Mouse (Mus musculus): ENCODE measurements at regions not wholly inside any gene's neighbourhood (a gene's known extent, or its start where the extent isn't known, plus 50 kb on each side); places are given as distances from the start of the nearest gene placed in this dataset.

DNA sequence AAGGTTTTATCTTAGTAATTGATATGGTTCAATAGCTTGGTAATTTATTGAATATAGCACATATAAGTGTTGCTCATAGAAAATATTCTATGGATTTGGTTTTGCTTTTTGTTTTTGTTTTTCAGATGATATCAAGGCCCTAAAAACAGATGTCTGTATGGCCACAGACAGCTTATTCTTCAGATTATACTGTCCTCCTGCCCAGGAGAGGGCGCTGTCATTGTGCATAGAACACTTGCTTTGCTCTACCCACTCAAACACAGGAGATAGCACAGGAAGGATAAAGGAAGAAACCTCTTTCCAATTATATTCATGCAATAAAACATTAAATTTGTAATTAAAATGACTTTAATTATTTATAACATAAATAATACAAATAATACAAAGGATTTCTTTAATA is 115.4 kb upstream of the Ndst3 start:
- DNase-seq: no peak
- WGBS: 98% methylated on average over 1 of the region's 1 CpGs
- no peak overlapping the region for H3K4me2 ChIP-seq (ENCODE audit: low read length)
- H3K27me3 ChIP-seq (ENCODE audit: control insufficient read depth, insufficient read depth, low read length): no peaks in the 10 kb centered on the region
- H3K27ac ChIP-seq (replicated peaks; ENCODE audit: low read depth, low read length): no peak overlapping the region
- ATAC-seq (ENCODE audit: low FRiP score, low TSS enrichment): no peak
- H3K36me3 ChIP-seq (ENCODE audit: control insufficient read depth, insufficient read depth, low read length): no peaks in the 10 kb centered on the region
- H3K9ac ChIP-seq (replicated peaks; ENCODE audit: low read length): no peak overlapping the region
- H3K9me3 ChIP-seq (ENCODE audit: control insufficient read depth, low read length): no peaks in the 10 kb centered on the region
- H3K4me1 ChIP-seq (ENCODE audit: control insufficient read depth, insufficient read depth, low read length): peaks cover 10% of the 10 kb centered on the region
- no peak overlapping the region for H3K4me3 ChIP-seq (replicated peaks; ENCODE audit: low read depth, low read length)

- DNase-seq (no peak), ATAC-seq (ENCODE audit: low FRiP score, low TSS enrichment) (no peak)
- no peaks in the 10 kb centered on the region for H3K36me3 ChIP-seq (ENCODE audit: control insufficient read depth, insufficient read depth, low read length)
- no peak overlapping the region for H3K4me3 ChIP-seq (replicated peaks; ENCODE audit: low read depth, low read length)
- H3K9me3 ChIP-seq (ENCODE audit: control insufficient read depth, low read length): no peaks in the 10 kb centered on the region
- H3K9ac ChIP-seq (replicated peaks; ENCODE audit: low read length): no peak overlapping the region
- H3K27me3 ChIP-seq (ENCODE audit: control insufficient read depth, insufficient read depth, low read length): no peaks in the 10 kb centered on the region
- peaks cover 10% of the 10 kb centered on the region for H3K4me1 ChIP-seq (ENCODE audit: control insufficient read depth, insufficient read depth, low read length)
- no peak overlapping the region for H3K4me2 ChIP-seq (ENCODE audit: low read length)
- WGBS: 89% methylated on average over 1 of the region's 1 CpGs
- no peak overlapping the region for H3K27ac ChIP-seq (replicated peaks; ENCODE audit: low read depth, low read length)
Observed at GRCm38 (mm10) chr3:123806546-123806945, 115.9 kb upstream of the Ndst3 start.

- Histone ChIP-seq H3K36me3 (ENCODE audit: control insufficient read depth, insufficient read depth, low read length) (no peaks in the 10 kb centered on the region), H3K27me3 (ENCODE audit: control insufficient read depth, insufficient read depth, low read length) (no peaks in the 10 kb centered on the region), H3K27ac (replicated peaks; ENCODE audit: low read depth, low read length) (peak overlapping the region; percentile 33; the same call in 1 of the 2 replicates), H3K9ac (replicated peaks; ENCODE audit: low read length) (no peak overlapping the region), H3K4me1 (ENCODE audit: control insufficient read depth, insufficient read depth, low read length) (peaks cover 10% of the 10 kb centered on the region), H3K4me3 (replicated peaks; ENCODE audit: low read depth, low read length) (no peak overlapping the region), H3K4me2 (ENCODE audit: low read length) (no peak overlapping the region), H3K9me3 (ENCODE audit: control insufficient read depth, low read length) (no peaks in the 10 kb centered on the region)
- 18% methylated on average over 10 of the region's 10 CpGs for WGBS
- peak; percentile 52 for DNase-seq
- peak; percentile 66; the same call in 1 of the 2 replicates for ATAC-seq (ENCODE audit: low FRiP score, low TSS enrichment)
Observed at GRCm38 (mm10) chr3:123810018-123810942, 119.6 kb upstream of the Ndst3 start.

DNA sequence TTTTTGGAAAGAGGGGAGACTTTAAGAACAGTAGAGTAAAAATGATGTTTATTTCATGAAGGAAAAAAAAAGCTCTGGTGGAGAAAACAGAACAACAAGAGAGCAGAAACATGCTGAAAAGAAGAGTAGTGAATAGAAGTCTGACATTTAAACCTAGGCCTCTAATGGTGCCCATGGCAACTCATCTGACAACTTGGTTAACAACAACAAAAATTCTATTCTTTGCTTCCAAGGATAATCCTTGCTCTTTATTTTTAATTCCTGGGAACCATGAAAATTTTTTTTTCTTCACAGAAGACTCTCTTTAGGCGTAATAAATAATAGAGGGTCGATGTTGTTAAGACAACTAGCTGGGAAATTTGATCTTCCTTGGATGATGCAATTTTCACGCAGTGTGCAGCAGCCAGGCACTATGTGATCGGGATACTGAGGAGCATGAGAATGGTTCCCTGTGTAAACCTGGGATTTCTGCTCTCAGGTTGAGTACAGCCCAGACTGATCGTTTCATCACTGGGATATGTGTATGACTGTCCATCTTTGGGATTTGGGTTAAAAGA is 120.4 kb upstream of the Ndst3 start:
- peak; percentile 80 for ATAC-seq (ENCODE audit: low FRiP score, low TSS enrichment)
- Histone ChIP-seq H3K27me3 (ENCODE audit: control insufficient read depth, insufficient read depth, low read length) (no peaks in the 10 kb centered on the region), H3K27ac (replicated peaks; ENCODE audit: low read depth, low read length) (peak overlapping the region; percentile 52; the same call in 1 of the 2 replicates), H3K36me3 (ENCODE audit: control insufficient read depth, insufficient read depth, low read length) (no peaks in the 10 kb centered on the region), H3K4me3 (replicated peaks; ENCODE audit: low read depth, low read length) (no peak overlapping the region), H3K9me3 (ENCODE audit: control insufficient read depth, low read length) (no peaks in the 10 kb centered on the region), H3K4me2 (ENCODE audit: low read length) (no peak overlapping the region), H3K4me1 (ENCODE audit: control insufficient read depth, insufficient read depth, low read length) (peaks cover 10% of the 10 kb centered on the region), H3K9ac (replicated peaks; ENCODE audit: low read length) (no peak overlapping the region)
- peak; percentile 55 for DNase-seq
- WGBS: 11% methylated on average over 5 of the region's 5 CpGs

GRCm38 (mm10) chr3:123828790-123829189 is 138.1 kb upstream of the Ndst3 start:
- Histone ChIP-seq H3K27ac (replicated peaks; ENCODE audit: low read depth, low read length) (no peak overlapping the region), H3K36me3 (ENCODE audit: control insufficient read depth, insufficient read depth, low read length) (no peaks in the 10 kb centered on the region), H3K4me2 (ENCODE audit: low read length) (no peak overlapping the region), H3K27me3 (ENCODE audit: control insufficient read depth, insufficient read depth, low read length) (no peaks in the 10 kb centered on the region), H3K4me3 (replicated peaks; ENCODE audit: low read depth, low read length) (no peak overlapping the region), H3K4me1 (ENCODE audit: control insufficient read depth, insufficient read depth, low read length) (no peaks in the 10 kb centered on the region), H3K9me3 (ENCODE audit: control insufficient read depth, low read length) (no peaks in the 10 kb centered on the region), H3K9ac (replicated peaks; ENCODE audit: low read length) (no peak overlapping the region)
- DNase-seq (no peak), ATAC-seq (ENCODE audit: low FRiP score, low TSS enrichment) (no peak)
- WGBS: 86% methylated on average over 6 of the region's 6 CpGs

DNA sequence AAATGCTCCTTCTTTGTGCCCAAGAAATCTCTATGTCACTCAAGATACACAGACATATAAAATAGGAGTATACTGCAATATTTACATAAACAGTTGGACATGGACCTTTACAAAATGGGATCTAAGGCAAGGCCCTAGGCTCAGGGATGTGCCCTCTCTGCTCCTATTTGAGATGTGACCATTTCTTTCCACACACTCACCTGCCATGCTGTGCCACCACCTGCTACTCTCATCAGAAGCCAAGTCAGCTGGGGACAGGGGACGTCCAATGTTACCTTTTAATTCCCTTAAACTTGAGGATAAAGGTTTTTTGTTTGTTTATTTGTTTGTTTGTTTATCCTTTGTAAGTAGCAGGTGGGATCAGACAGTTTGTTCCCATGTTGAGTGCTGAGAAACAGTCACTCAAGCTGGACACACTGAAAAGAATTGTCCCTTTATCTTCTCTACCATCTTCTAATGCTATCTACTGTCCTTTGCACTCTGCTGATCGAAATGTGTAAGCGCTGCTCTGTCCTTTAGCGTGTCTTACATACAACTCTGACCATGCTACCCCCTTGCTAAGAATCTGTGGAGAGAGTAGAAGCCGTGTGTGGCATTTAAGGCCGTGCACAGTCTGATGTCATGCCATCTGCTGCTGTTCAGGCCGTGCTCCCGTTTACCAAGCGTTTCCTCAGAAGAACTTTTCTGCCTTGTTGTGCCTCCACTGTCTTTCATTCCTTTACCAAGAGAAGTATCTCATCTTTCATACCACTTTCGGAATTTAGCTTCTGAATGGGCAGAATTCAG is 147.9 kb upstream of the Ndst3 start:
- 91% methylated on average over 10 of the region's 10 CpGs for WGBS
- no peak overlapping the region for H3K4me2 ChIP-seq (ENCODE audit: low read length)
- no peaks in the 10 kb centered on the region for H3K27me3 ChIP-seq (ENCODE audit: control insufficient read depth, insufficient read depth, low read length)

GRCm38 (mm10) chr3:123846554-123846953 is 155.9 kb upstream of the Ndst3 start:
- ATAC-seq (ENCODE audit: low FRiP score, low TSS enrichment) (no peak), DNase-seq (no peak)
- Histone ChIP-seq H3K9ac (replicated peaks; ENCODE audit: low read length) (no peak overlapping the region), H3K27me3 (ENCODE audit: control insufficient read depth, insufficient read depth, low read length) (no peaks in the 10 kb centered on the region), H3K4me3 (replicated peaks; ENCODE audit: low read depth, low read length) (no peak overlapping the region), H3K27ac (replicated peaks; ENCODE audit: low read depth, low read length) (no peak overlapping the region), H3K36me3 (ENCODE audit: control insufficient read depth, insufficient read depth, low read length) (no peaks in the 10 kb centered on the region), H3K9me3 (ENCODE audit: control insufficient read depth, low read length) (no peaks in the 10 kb centered on the region), H3K4me2 (ENCODE audit: low read length) (no peak overlapping the region), H3K4me1 (ENCODE audit: control insufficient read depth, insufficient read depth, low read length) (no peaks in the 10 kb centered on the region)
- 87% methylated on average over 1 of the region's 1 CpGs for WGBS

More for the DNA sequence above, 147.9 kb upstream of the Ndst3 start:
- no peaks in the 10 kb centered on the region for H3K4me1 ChIP-seq (ENCODE audit: control insufficient read depth, insufficient read depth, low read length)
- no peak for ATAC-seq (ENCODE audit: low FRiP score, low TSS enrichment)
- no peak overlapping the region for H3K27ac ChIP-seq (replicated peaks; ENCODE audit: low read depth, low read length)
- no peak for DNase-seq
- H3K9me3 ChIP-seq (ENCODE audit: control insufficient read depth, low read length): no peaks in the 10 kb centered on the region
- H3K36me3 ChIP-seq (ENCODE audit: control insufficient read depth, insufficient read depth, low read length): no peaks in the 10 kb centered on the region
- no peak overlapping the region for H3K4me3 ChIP-seq (replicated peaks; ENCODE audit: low read depth, low read length)
- no peak overlapping the region for H3K9ac ChIP-seq (replicated peaks; ENCODE audit: low read length)

- Histone ChIP-seq H3K27ac (replicated peaks; ENCODE audit: low read depth, low read length) (no peak overlapping the region), H3K4me3 (replicated peaks; ENCODE audit: low read depth, low read length) (no peak overlapping the region), H3K36me3 (ENCODE audit: control insufficient read depth, insufficient read depth, low read length) (no peaks in the 10 kb centered on the region), H3K9ac (replicated peaks; ENCODE audit: low read length) (no peak overlapping the region), H3K4me1 (ENCODE audit: control insufficient read depth, insufficient read depth, low read length) (no peaks in the 10 kb centered on the region), H3K4me2 (ENCODE audit: low read length) (no peak overlapping the region), H3K27me3 (ENCODE audit: control insufficient read depth, insufficient read depth, low read length) (no peaks in the 10 kb centered on the region), H3K9me3 (ENCODE audit: control insufficient read depth, low read length) (no peaks in the 10 kb centered on the region)
- ATAC-seq (ENCODE audit: low FRiP score, low TSS enrichment): no peak
- DNase-seq: no peak
- WGBS: 87% methylated on average over 2 of the region's 2 CpGs
Observed at GRCm38 (mm10) chr3:123848663-123849062, 158.0 kb upstream of the Ndst3 start.

All from midbrain, embryonic 14.5 days (tissue).